Mouse (Mus musculus) stomach, postnatal 0 days (tissue): ENCODE data around the gene Whamm.

Experiments
- CTCF ChIP-seq: IDR thresholded peaks from 2 replicates; pipeline ENCODE4 v1.5.1; 2016; ENCODE audit warnings: antibody characterized with exemption, low read depth, mild to moderate bottlenecking, moderate library complexity
- EP300 ChIP-seq: optimal IDR thresholded peaks from 2 replicates; pipeline ENCODE3; 2016; ENCODE audit warnings: antibody characterized with exemption

GRCm38 (mm10) chr7:81570752-81571107 is 336 bp upstream of the Whamm start:
- TF ChIP-seq EP300 (no peak), CTCF (peak; percentile 59)
